Mouse (Mus musculus): ENCODE data around the gene Caln1. TPM values are rescaled to one million over a fixed set of nuclear protein-coding genes. Genes with fewer than 3 reads are reported as not detected.

The Caln1 gene
- polyA plus RNA-seq, 1 experiment from 2014 or later: 38.4 TPM

- H3K27me3 ChIP-seq: no peaks in the 10 kb centered on the region
- no peak overlapping the region for H3K4me3 ChIP-seq
- H3K36me3 ChIP-seq: no peaks in the 10 kb centered on the region
- H3K9me3 ChIP-seq: no peaks in the 10 kb centered on the region
- no peak overlapping the region for H3K27ac ChIP-seq (replicated peaks)
- no peak overlapping the region for H3K4me2 ChIP-seq
- ATAC-seq (ENCODE audit: low FRiP score, low read depth): no peak
- H3K9ac ChIP-seq: no peak overlapping the region
- no peaks in the 10 kb centered on the region for H3K4me1 ChIP-seq (replicated peaks)
- 66% methylated on average over 3 of the region's 3 CpGs for WGBS
These were observed 288.9 kb downstream of the Caln1 start for GRCm38 (mm10) chr5:130658141-130658540.

GRCm38 (mm10) chr5:130666091-130666490 lies 296.8 kb downstream of the Caln1 start:
- Histone ChIP-seq H3K27ac (replicated peaks) (no peak overlapping the region), H3K27me3 (no peaks in the 10 kb centered on the region), H3K4me3 (no peak overlapping the region), H3K36me3 (no peaks in the 10 kb centered on the region), H3K4me2 (no peak overlapping the region), H3K9ac (no peak overlapping the region), H3K4me1 (replicated peaks) (no peaks in the 10 kb centered on the region), H3K9me3 (no peaks in the 10 kb centered on the region)
- 88% methylated on average over 1 of the region's 1 CpGs for WGBS
- no peak for ATAC-seq (ENCODE audit: low FRiP score, low read depth)

DNA sequence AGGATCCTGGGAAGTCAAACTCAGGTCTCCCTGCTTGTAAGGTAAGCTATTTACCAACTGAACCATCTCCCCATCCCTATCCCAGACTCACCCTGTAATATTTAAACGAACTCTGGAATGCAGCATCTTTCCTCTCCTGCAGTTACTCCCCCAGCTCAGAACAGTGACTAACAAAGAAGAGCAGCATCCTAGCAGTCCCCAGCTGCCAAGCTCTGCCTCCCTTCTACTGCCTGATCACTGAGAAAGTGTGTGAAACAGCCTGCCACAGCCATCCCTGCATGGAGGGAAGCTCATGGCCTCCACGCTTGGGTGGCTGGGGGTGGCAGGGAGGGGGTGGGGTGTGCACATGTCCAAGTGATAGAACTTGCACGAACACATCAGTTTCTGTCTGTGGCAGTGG lies 303.3 kb downstream of the Caln1 start:
- 48% methylated on average over 3 of the region's 3 CpGs for WGBS
- Histone ChIP-seq H3K9me3 (no peaks in the 10 kb centered on the region), H3K4me2 (no peak overlapping the region), H3K4me3 (no peak overlapping the region), H3K36me3 (no peaks in the 10 kb centered on the region), H3K27me3 (no peaks in the 10 kb centered on the region), H3K27ac (replicated peaks) (no peak overlapping the region), H3K4me1 (replicated peaks) (no peaks in the 10 kb centered on the region), H3K9ac (no peak overlapping the region)
- no peak for ATAC-seq (ENCODE audit: low FRiP score, low read depth)

DNA sequence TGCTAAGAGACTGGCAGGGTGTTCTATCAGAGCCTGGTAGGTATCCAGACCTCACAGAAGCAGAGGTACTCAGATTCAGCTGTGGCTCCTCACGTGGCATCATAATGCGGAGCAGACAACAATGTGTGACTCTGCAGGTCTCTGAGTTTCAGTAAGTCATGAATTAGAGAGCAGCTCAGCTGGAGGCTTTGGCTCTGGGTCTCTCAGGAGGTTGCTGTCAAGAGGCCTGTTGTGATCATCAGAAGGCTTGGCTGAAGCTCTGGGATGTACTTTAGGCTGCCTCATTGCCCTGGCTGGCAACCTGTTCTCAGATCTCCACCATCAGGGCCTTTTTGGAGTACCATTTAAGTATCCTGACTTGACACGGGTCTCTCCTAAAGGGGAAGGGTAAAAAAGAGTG lies 303.8 kb downstream of the Caln1 start:
- H3K4me1 ChIP-seq (replicated peaks): no peaks in the 10 kb centered on the region

DNA sequence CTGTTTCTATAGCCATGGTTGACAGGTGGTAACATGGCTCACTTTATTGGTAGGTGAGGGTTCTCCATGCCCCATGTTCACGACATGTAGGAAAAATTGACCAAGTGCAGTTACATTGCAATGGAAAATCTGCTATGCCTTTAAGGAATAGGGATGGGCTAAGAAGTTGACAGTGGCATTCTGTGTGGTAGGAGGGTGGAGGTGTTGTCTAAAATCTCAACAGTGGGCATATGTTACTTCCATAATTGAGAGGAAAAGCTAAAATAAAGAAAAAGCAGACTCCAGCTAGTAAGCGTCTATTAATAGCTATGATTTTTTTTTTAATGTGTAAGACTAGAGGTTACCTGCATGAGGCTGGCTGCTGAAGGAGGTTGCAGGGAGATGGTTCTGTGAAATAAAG lies 308.6 kb downstream of the Caln1 start:
- H3K36me3 ChIP-seq: no peaks in the 10 kb centered on the region
- no peaks in the 10 kb centered on the region for H3K4me1 ChIP-seq (replicated peaks)
- no peaks in the 10 kb centered on the region for H3K27me3 ChIP-seq
- no peak overlapping the region for H3K4me3 ChIP-seq
- 90% methylated on average over 2 of the region's 2 CpGs for WGBS
- H3K4me2 ChIP-seq: no peak overlapping the region
- H3K27ac ChIP-seq (replicated peaks): no peak overlapping the region
- H3K9ac ChIP-seq: no peak overlapping the region
- H3K9me3 ChIP-seq: no peaks in the 10 kb centered on the region
- no peak for ATAC-seq (ENCODE audit: low FRiP score, low read depth)

More for the DNA sequence above, 303.8 kb downstream of the Caln1 start:
- Histone ChIP-seq H3K9ac (no peak overlapping the region), H3K4me2 (no peak overlapping the region), H3K36me3 (no peaks in the 10 kb centered on the region), H3K27me3 (no peaks in the 10 kb centered on the region), H3K27ac (replicated peaks) (no peak overlapping the region), H3K9me3 (no peaks in the 10 kb centered on the region), H3K4me3 (no peak overlapping the region)
- 62% methylated on average over 3 of the region's 3 CpGs for WGBS
- no peak for ATAC-seq (ENCODE audit: low FRiP score, low read depth)

DNA sequence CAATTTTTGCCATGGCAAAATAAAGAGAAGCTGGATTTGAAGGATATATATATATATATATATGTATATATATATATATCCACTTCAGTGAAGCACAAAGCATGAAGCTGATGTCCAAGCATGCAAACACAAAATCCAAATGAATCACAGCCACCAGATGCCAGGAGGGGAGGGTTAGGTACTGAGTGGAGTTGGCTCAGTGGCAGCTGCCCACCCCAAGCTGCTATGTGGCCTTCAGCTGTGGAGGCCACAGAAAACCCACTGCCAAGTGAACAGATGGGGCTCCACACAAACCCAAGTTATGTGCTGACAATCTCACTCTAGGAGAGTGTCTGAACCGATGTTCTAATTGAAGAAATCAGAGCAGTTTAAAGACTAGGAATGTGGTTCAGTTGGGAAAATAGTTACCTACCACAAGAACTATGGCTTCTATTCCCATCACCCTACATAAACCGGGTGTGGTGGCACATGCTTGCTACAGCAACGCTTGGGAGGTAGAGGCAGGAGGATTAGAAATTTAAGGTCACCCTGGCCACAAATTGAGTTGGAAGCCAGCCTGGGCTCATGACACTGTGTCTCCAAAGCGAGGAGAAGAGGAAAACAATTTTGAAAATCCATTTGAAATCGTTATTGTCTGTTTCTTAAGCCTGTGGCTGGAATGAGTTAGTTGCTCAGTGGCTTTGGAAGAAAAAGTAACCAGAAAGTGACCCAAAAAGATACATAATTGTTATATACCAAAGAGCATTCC lies 316.8 kb downstream of the Caln1 start:
- no peak for ATAC-seq (ENCODE audit: low FRiP score, low read depth)
- 79% methylated on average over 5 of the region's 5 CpGs for WGBS
- Histone ChIP-seq H3K4me1 (replicated peaks) (no peaks in the 10 kb centered on the region), H3K27me3 (no peaks in the 10 kb centered on the region), H3K4me2 (no peak overlapping the region), H3K4me3 (no peak overlapping the region), H3K27ac (replicated peaks) (no peak overlapping the region), H3K9ac (no peak overlapping the region), H3K36me3 (no peaks in the 10 kb centered on the region), H3K9me3 (no peaks in the 10 kb centered on the region)

GRCm38 (mm10) chr5:130688385-130689138 lies 319.3 kb downstream of the Caln1 start:
- no peak overlapping the region for H3K9ac ChIP-seq
- no peak overlapping the region for H3K4me3 ChIP-seq
- H3K27ac ChIP-seq (replicated peaks): no peak overlapping the region
- no peaks in the 10 kb centered on the region for H3K36me3 ChIP-seq
- no peaks in the 10 kb centered on the region for H3K9me3 ChIP-seq
- H3K4me1 ChIP-seq (replicated peaks): no peaks in the 10 kb centered on the region
- no peak overlapping the region for H3K4me2 ChIP-seq
- 37% methylated on average over 16 of the region's 16 CpGs for WGBS
- ATAC-seq (ENCODE audit: low FRiP score, low read depth): no peak
- no peaks in the 10 kb centered on the region for H3K27me3 ChIP-seq

GRCm38 (mm10) chr5:130691349-130691748 lies 322.1 kb downstream of the Caln1 start:
- no peak overlapping the region for H3K9ac ChIP-seq
- no peaks in the 10 kb centered on the region for H3K4me1 ChIP-seq (replicated peaks)
- H3K36me3 ChIP-seq: no peaks in the 10 kb centered on the region
- 73% methylated on average over 3 of the region's 3 CpGs for WGBS
- H3K9me3 ChIP-seq: no peaks in the 10 kb centered on the region
- H3K4me2 ChIP-seq: no peak overlapping the region
- H3K4me3 ChIP-seq: no peak overlapping the region
- ATAC-seq (ENCODE audit: low FRiP score, low read depth): no peak
- H3K27me3 ChIP-seq: no peaks in the 10 kb centered on the region
- H3K27ac ChIP-seq (replicated peaks): no peak overlapping the region

DNA sequence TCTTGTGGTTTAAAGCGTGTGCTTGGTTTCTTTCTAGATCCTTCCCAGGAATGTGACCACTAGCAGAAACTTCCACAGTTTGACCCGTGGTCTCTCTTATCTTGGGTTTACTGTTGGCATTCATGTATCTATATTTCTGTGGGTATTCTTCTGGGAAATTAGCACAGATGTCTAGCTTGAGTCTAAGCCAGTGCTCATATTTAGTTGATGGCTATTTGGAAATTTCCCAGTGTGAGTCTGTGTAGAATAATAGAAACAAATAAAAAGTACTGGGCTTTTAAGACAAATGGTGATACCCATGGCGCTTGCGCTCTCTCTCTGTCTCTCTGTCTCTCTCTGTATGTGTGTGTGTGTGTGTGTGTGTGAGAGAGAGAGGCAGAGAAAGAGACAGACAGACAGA lies 330.2 kb downstream of the Caln1 start:
- no peak for ATAC-seq (ENCODE audit: low FRiP score, low read depth)
- no peaks in the 10 kb centered on the region for H3K27me3 ChIP-seq
- H3K9ac ChIP-seq: no peak overlapping the region
- no peak overlapping the region for H3K4me3 ChIP-seq
- H3K27ac ChIP-seq (replicated peaks): no peak overlapping the region
- H3K4me1 ChIP-seq (replicated peaks): peaks cover 8% of the 10 kb centered on the region; the same call in 1 of the 2 replicates
- no peaks in the 10 kb centered on the region for H3K9me3 ChIP-seq
- no peak overlapping the region for H3K4me2 ChIP-seq
- H3K36me3 ChIP-seq: no peaks in the 10 kb centered on the region
- WGBS: 80% methylated on average over 4 of the region's 4 CpGs

DNA sequence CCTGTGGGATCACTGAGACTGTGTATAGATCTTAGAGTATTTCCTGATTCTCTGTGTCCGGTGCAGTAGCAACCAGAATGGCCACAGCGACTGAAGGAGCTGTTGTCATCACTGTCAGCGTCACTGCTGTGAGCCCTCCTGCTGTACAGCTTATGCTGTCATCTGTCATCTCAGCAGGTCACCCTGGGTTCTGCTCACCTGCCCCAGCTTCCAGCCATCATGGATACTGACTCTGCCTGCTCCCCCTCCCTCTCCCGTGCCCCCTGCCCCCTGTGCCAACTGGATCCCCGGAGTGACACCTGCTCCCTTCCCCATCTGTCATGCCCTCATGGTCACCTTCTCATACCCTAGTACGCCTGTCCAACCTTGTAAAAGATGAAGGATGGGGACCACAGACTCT lies 332.5 kb downstream of the Caln1 start:
- Histone ChIP-seq H3K4me3 (no peak overlapping the region), H3K4me1 (replicated peaks) (peaks cover 8% of the 10 kb centered on the region; the same call in 1 of the 2 replicates), H3K27ac (replicated peaks) (no peak overlapping the region), H3K36me3 (no peaks in the 10 kb centered on the region), H3K9me3 (no peaks in the 10 kb centered on the region), H3K27me3 (no peaks in the 10 kb centered on the region), H3K4me2 (no peak overlapping the region), H3K9ac (no peak overlapping the region)
- 55% methylated on average over 6 of the region's 6 CpGs for WGBS
- ATAC-seq (ENCODE audit: low FRiP score, low read depth): peak; percentile 54; the same call in 1 of the 2 replicates

GRCm38 (mm10) chr5:130702361-130702760 lies 333.1 kb downstream of the Caln1 start:
- no peak overlapping the region for H3K4me3 ChIP-seq
- H3K4me2 ChIP-seq: no peak overlapping the region
- no peak overlapping the region for H3K27ac ChIP-seq (replicated peaks)
- no peak for ATAC-seq (ENCODE audit: low FRiP score, low read depth)
- 80% methylated on average over 4 of the region's 4 CpGs for WGBS
- no peaks in the 10 kb centered on the region for H3K9me3 ChIP-seq
- no peaks in the 10 kb centered on the region for H3K36me3 ChIP-seq
- no peaks in the 10 kb centered on the region for H3K27me3 ChIP-seq
- H3K9ac ChIP-seq: no peak overlapping the region
- H3K4me1 ChIP-seq (replicated peaks): peaks cover 8% of the 10 kb centered on the region; the same call in 1 of the 2 replicates

- ATAC-seq (ENCODE audit: low FRiP score, low read depth): no peak
- no peaks in the 10 kb centered on the region for H3K27me3 ChIP-seq
- no peaks in the 10 kb centered on the region for H3K9me3 ChIP-seq
- no peak overlapping the region for H3K27ac ChIP-seq (replicated peaks)
- WGBS: 75% methylated on average over 4 of the region's 4 CpGs
- no peaks in the 10 kb centered on the region for H3K36me3 ChIP-seq
- H3K9ac ChIP-seq: no peak overlapping the region
- H3K4me3 ChIP-seq: no peak overlapping the region
- H3K4me1 ChIP-seq (replicated peaks): peaks cover 8% of the 10 kb centered on the region; the same call in 1 of the 2 replicates
- H3K4me2 ChIP-seq: no peak overlapping the region
These were observed 335.6 kb downstream of the Caln1 start for GRCm38 (mm10) chr5:130704866-130705265.
